Mouse (Mus musculus): Measurements from ENCODE around the gene Dgkh.

Dgkh gene

DNA sequence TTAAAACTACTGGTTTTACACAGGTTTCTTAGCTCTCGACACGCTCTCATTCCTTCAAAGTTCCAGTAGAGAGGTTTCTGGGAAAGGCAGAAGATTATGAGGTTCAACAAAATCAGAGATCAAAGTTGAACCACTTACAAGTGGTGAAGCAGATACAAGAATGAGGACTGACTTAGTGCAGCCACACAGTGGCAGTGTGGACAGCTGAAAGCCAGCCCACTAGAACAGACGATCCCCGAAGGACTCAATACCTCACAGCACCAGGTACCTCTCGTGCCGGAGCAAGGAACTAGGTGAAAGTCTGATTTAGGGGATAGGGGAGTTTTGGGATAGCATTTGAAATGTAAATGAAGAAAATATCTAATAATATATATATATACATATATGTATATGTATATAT lies 56.1 kb downstream of the Dgkh start:
- DNase-seq (ENCODE audit: inconsistent ontology term), result no peak

DNA sequence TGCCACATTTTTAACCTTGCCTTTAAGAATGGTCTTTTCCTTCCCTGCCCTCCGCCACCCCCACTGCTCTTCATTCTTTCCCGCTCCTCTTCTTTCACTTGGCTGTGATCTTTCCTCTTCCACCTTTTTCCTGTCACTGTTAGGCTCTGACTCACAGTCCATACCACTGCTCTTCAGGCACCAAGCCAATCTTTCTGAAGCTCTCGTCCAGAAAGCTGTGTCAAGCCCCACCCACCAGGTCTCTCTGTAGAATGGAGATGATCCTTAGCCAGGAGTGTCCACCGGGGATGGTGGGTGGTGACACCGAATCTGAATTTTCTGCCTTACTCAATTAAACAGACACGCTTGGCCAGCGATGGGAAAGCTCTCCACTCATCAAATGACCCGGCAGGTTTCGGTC lies 58.0 kb downstream of the Dgkh start:
- peak; percentile 44 for DNase-seq (ENCODE audit: inconsistent ontology term)

DNA sequence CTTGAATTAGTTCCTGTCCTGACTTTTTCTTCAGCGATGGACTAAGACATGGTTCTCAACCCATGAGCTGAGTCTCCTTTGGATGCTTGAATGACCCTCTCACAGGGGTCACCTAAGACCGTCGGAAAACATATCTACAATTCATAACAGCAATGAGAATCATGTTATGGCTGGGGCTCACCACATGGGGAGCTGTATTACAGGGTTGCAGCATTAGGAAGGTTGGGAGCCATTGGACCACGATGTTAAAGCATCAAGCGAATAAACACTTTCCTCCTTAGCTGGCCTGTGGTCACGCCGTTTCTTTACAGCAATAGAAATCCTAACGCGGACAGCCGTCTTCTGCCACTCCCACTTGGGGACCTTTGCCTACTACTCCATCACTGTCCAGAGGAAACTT lies 62.6 kb downstream of the Dgkh start:
- DNase-seq (ENCODE audit: inconsistent ontology term), result no peak

DNA sequence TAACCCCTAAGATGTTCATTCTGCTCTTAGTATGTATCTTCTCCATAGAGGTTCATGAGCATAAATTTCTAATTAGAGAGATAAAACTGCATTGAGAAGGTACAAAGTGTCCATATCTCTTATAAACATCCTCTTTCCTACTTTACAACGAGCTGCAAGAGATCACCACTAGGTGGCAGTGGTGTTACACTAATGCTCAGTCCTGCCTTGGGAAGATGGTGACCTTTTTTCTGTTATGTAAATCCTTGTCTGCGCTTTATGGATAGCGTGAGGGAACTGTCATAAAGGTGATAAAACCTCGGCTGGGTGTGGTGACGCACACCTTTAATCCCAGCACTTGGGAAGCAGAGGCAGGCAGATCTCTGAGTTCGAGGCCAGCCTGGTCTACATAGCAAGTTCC lies 64.3 kb downstream of the Dgkh start:
- DNase-seq (ENCODE audit: inconsistent ontology term), result peak; percentile 76

DNA sequence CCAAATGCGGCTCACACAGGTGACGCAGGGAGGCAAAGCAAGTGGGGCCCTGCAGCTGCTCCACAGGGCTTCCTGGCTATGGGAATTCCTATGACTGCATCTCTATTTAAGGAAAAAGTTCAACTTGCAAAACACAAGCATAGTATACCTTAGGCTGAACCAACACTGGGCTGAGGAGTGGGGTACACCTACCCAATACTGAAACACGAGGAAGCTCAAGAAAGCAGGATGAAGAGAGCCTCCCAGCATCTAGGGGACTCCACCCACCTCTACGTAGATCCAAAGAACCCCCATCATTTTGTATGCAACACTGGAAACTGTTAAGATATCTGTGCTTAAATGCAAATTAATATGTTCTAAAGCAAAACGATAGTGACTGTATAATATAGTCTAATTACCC lies 64.8 kb downstream of the Dgkh start:
- DNase-seq (ENCODE audit: inconsistent ontology term), result no peak

DNA sequence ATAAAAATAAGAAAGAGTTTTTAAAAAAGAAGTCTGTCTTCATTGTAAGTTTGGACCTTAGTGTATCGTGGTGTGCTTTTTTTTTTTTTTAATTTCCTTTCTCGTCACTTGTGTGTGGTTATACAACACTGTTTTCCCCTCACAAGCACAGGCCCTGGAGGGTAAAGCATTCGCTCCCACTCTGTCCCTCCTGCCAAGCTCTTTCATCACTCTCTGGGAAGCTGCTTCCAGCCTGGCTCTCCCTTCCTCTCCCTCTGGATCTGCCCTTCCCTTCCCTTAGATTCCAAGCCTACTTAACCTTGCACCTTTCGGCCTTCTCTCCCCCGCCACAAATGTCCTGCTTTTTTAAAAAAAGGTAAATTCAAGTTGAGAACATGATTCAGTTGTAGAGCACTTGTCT lies 69.9 kb downstream of the Dgkh start:
- no peak for DNase-seq (ENCODE audit: inconsistent ontology term)

DNA sequence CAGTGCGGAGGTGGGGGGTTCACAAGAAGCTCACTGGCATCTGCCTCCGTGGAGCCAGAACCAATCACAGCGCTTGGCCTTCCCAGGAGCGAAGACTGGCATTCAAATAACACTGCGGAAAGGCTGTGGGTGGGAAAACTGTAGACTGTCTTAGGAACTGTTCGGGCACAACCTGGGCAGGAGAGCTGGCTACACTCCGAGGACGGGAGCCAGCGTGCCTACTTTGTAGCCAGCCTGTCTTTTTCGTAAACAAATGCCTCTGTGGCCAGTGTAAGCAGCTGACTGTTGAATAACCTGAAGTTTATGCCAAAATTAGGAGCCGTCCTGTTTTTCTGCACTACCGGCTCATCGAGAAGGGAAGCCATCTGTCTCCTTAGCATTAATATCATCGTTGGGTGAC lies 71.1 kb downstream of the Dgkh start:
- no peak for DNase-seq (ENCODE audit: inconsistent ontology term)

DNA sequence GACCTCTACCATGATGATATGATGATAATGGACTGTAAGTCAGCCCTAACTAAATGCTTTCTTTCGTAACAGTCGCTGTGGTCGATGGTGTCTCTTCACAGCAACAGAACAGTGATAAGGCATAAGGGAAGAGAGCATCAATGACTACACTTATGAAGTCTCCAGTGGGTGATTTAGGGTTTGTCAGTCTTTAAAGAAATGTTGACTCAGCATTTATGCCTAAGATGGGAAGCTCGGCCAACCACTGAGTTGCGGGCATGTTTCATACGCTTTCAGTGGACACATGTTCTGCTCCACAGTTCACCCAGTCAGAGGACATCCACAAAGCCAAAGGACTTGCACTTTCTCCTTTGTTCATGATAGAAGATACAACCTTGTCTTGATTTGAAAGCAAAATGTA lies 73.9 kb downstream of the Dgkh start:
- DNase-seq (ENCODE audit: inconsistent ontology term), result no peak

DNA sequence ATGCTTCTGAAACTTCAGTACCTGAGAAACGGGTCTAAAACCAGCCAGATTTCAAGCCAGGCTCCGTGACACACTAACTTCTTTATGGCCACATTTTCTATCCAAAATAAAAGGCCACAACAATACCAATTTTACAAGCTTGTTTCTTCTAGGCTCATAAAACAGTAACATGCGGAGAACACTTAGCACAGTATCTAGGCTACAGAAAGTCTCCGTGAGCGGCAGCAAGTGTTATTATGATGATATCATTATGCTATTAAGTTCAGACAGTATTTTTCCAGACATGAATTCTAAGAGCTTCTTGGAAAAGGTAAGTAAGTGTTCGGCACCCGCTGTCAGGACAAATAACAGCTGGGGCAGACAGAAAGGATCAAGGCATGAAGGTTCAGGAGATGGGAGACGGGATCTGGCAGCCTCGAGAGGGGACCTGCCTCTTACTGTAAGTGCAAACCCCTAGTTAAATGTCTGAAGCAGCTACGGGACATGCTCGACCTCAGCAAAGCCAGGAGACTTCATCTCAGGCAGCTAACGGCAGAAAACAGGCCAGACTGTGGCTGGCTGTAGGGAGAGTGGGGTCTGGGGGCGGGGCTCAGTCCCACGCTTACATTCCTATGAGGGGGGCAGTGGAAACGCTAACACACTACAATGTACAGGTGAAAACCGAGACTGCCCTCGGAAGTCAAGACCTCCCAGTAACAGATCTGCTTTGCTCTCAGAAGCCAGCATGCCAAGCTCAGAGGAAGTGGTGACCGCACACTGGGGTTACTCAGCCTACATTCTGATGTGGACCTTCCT lies 75.5 kb downstream of the Dgkh start:
- DNase-seq (ENCODE audit: inconsistent ontology term), result no peak

DNA sequence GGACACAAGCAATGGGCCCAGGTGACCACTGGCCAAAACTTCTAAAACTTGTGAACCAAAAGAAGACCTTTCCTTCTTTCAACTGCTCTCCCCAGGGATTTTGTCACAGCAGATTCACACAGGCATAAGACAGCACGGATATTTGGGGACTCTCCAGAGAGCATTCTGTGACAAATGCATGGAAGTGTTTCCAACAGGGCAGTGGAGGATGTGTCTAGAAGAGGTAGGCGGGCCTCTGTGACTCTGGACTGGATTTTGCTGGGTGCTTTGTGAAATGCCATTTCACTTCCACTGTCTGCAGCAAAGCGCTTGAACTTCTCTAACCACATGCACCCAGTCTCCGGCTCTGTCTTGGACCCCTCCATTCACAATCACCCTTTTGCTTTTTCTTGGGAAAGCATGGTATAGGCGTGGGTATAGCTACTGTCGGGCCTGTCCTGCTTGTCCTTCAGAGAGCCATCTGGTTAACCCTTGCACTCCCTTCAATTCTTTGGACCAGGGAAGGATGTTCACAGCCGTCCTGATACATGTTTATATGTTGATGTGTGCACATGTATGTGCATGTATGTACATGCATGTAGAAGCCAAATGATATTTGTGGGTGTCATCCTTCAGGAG lies 77.5 kb downstream of the Dgkh start:
- DNase-seq (ENCODE audit: inconsistent ontology term), result no peak

DNA sequence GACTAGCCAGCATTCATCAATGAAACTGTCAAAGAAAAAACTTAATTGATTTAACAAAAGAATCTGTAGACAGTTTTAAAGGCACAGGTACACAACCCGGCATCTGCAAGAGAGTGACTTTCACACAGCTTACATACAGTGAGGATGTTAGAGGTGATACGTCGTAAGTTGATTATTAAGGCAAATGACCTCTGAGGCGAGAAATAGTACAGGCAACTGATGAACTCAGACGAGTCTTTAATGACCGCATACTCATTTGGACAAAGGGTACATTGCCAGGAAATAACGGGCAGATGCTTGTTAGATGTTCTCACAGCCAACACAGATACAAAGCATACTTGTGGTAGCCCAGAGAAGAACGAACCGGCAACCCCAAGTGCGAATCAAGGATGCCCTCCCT lies 78.4 kb downstream of the Dgkh start:
- peak; percentile 65 for DNase-seq (ENCODE audit: inconsistent ontology term)

DNA sequence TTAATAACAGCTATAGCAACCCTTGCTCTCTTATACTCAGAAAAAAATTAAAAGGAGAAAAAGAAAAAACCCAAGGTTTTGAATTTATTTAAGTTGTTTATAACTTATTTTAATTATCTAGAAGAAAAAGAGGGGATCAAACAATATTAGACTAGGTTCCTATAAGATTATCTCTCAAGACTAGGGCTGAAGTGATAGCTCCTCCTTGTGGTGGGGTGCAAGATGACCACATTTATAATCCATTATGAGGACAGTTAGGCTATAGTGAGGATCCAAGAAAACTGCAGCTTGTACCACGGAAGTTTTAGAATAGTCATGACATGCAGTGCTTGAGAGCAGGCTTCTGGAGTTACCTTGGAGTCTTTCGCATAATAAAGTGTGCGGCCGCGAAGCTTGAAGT lies 79.2 kb downstream of the Dgkh start:
- DNase-seq (ENCODE audit: inconsistent ontology term), result no peak

DNA sequence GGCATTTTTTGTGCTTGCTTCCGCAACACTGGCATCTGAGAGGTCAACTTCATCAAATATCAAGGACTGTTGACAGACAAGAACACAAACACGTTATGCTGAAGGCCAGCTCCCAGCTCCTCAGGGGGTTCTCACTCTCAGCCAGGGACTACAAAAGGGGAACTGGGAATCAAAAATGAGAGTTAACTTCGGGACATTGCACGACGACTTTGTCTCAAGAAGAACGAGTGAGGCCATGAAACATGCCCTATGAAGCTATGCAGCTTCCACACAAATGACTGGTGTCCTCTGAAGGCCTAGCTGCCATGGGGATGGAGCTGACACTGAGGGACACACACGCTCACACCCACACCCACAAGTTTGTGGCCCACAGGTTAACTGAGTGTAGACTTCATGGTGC lies 80.9 kb downstream of the Dgkh start:
- DNase-seq (ENCODE audit: inconsistent ontology term), result no peak

DNA sequence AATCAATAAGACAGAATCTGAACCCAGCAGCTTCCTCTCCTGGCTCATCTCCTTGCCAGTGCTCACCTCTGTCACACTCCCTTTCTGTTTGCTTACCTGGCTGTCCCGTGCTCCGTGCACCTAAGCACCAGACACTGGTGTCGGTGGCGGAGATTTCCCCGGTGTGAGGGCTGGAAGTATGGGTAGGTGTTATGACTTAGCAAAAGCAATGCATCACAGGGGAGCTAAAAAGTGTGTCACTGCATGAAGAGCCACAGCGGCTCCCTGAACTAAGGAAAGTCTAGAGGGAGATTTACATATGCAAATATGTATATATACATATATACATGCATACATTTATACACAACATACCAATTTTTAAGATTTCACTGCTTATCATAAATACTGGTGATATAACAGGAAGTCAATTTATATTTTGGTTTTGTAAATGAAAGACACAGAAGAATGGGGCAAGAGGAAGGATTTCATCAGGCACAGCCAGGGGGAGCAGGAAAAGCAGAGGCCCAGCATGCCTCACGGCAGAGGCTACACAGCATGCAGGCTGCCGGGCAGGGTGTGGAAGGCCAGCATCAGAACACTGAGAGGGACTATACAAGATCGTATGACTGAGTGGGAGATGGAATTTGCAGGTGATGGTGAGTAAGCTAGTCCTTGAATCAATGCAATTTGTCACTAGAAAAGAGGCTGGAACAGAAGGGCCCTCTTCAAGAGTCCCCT lies 82.0 kb downstream of the Dgkh start:
- DNase-seq (ENCODE audit: inconsistent ontology term), result no peak

DNA sequence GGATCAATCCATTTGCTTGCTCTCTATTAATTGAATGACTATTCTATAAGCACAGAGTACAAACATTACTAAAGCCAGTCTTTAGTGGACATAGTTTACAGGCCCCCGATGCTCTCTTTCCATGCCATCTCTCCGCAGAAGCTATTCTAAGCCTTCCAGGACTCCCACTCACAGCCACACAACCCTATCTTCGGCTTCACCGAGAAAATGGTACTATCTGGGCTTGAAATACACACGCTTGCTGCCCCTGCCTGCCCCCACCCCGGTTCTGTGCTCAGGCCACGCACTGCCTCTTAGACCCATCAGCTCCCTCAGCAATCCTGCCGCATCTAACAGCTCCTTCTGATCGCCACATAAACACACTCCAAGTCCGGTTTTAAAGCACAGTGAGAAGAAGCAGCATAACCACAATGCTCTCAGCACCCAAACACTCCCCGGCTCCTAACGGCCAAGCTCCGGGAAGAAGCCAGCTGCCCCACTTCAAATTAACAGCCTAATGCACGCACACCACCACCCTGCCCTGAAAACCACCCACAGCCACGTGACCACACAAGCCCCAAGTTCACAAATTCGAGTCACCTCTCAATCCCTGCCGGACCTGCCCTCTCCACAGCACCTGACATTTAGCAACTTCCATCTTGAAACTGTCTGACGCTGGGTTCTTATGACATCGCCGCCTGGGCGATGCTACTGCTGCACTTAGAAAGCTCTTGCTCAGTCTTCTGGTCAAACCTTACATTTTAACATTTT lies 82.9 kb downstream of the Dgkh start:
- no peak for DNase-seq (ENCODE audit: inconsistent ontology term)

DNA sequence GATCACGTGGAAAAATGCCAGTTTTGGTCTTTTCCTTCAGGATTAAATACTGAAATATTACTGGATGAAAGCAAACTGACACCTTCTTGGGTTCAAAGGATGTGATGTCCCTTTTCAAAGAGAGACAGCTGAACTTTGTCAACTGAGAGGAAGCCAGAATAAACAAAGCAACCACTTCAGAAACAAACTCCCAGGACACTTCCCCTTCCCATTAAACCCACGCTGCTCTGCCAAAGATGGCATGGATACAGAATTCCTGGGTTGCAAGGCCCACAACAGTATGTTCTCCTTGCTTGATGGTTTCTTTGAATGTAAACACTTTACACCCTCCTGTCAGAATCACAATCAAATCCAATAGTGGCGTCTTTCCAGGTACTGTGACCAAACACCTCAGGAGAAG lies 87.0 kb downstream of the Dgkh start:
- DNase-seq (ENCODE audit: inconsistent ontology term), result no peak

DNA sequence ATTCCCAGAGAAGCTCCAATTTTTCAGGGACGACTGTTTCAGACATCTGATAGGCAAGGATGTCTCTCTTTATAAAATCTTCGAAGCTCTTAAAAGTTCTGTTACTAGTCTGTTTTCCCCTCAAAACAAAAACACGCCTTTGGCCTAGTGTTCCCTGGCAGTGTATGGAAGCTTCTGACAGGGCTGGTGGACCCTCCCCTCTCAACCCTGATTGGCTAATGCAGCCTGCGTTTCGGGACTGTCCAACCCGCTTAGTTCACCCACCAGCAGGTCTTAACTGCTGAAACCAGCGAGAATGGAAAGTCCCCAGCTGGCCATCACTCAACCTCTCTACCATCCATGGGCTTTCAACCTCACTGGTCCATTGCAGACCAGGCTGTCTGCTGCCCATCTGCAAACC lies 91.3 kb downstream of the Dgkh start:
- DNase-seq (ENCODE audit: inconsistent ontology term), result no peak

DNA sequence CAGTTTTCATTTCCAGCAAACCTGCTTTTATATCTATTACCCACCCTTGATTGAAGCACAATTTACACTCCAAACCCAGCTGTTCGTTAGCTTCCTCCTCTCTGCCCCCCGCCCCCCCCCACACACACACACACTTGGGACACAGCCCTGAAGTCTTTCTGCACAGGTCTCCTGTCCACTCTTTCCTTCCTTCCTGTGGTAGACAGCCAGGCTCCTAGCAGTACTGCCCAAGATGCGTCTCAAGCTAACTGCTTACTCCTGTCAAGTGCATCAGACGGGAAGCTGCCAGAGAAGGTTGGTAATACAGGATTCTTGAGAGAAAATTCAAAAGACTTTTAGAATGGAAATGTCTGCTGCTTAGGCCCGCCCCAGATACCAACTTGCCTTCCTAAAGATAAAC lies 92.9 kb downstream of the Dgkh start:
- DNase-seq (ENCODE audit: inconsistent ontology term), result no peak

DNA sequence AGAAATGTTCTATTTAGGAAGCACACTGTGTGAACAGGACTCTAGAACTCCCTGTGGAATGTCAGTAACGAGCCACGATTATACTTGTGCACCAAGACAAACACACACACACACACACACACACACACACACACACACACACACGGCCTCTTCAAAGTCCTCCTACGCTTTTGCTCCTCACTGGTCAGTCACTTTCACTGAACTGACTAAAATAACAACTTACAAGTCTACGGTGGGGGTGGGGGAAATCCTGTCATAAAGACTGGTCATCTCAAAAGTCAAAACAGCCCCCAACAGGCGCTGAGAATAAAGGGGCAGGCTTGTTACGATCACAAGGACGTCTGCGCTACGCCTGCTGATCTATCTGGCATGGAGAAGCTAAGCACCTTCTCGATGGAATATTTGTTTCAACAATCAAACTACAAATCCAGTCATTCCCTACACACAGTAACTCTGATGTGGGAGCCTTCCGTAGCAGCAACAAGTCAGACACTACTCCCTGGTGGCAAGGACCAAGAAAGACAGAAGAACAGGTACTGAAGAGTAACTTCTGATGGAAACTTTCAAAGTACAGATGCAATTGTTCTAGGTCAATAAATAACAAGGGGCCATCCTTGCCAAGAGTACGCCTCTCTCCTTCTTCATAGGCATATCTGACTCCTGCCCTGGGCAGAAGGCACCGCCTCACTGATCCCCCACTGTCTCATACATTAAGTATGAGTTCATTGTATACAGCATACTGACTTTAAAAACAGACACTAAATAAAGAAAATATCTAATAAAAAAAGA lies 96.8 kb downstream of the Dgkh start:
- DNase-seq (ENCODE audit: inconsistent ontology term), result no peak

DNA sequence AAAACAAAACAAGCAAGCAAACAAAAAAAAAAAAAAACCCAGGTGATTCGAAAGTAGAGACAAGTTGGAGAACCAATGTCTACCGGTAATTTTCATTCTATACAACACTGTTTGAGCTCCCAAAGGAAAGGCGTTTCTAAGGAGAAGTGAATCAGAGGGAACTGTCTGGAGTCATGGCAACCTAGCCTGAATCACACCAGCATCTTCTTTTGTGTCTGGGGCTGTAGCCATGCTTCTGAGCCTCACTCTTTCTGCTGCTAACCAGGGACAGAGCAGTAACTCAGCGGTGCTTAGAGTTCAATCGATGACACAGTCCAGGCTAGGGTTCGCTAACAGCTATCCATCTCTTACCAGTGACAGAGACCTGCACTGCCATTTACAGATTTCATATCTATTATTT lies 99.8 kb downstream of the Dgkh start:
- no peak for DNase-seq (ENCODE audit: inconsistent ontology term)

Measured in Muller cell, postnatal 12 days (primary cell).